Mouse (Mus musculus): ENCODE measurements around the gene Dct. TPM values are rescaled to one million over a fixed set of nuclear protein-coding genes. Genes with fewer than 3 reads are reported as not detected.

The Dct gene
- polyA plus RNA-seq, 1 experiment: 0.13 TPM

DNA sequence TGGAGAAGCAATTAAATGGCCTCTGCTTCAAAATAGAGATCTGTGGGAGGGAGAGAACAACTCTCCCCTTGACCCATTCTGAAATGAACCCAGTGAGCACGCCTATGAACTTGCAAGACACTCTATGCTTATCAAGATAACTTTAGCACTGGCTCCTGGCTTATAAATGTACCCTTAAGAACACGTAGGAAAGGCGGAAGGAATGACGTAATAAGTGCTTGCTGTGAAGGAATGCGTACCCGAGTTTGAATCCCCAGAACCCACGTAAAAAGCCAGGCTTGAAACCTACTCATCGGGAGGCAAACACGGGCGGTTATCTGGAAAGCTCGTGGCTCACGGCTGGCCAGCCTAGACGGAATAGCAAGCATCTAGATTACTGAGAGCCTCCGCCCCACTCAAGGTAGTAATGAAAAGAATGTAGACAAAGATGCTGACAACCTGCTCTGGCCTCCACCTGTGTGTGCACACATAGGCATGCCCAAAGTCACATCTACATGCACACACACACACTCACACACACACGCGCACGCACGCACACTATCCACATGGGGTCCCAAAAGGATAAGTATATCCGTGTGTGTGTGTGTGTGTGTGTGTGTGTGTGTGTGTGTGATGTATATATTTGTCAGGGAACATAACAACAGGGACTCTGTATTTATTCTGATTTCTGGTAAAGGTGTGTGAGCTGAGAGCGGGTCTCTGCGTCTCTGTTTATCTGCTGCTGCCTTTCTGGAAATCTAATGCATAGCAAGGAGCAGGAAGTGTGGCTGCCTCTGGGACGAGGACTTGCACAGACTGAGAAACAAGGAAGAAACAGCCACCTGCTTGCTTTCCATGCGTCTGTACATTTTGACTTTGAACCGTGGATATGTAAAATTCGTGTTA is 5.9 kb upstream of the Dct start:
- Histone ChIP-seq H3K4me3 (ENCODE audit: low read depth, low read length) (no peak overlapping the region), H3K4me1 (ENCODE audit: control insufficient read depth, insufficient read depth, insufficient read length, low read length) (no peaks in the 10 kb centered on the region; the same call in 1 of the 2 replicates), H3K27ac (ENCODE audit: insufficient read depth, low read depth, low read length) (peak overlapping the region; percentile 33), H3K27me3 (ENCODE audit: control insufficient read depth, insufficient read depth, low read length) (no peaks in the 10 kb centered on the region), H3K36me3 (ENCODE audit: control insufficient read depth, insufficient read depth, low read length) (no peaks in the 10 kb centered on the region)
- TF ChIP-seq CTCF (IDR thresholded peaks at IDR 0.05; ENCODE audit: extremely low read depth, insufficient read length, insufficient replicate concordance, low read depth, low read length) (no peak), POLR2A (IDR thresholded peaks at IDR 0.05; ENCODE audit: low read depth, low read length) (no peak)
- 32% methylated on average over 25 of the region's 25 CpGs for WGBS

DNA sequence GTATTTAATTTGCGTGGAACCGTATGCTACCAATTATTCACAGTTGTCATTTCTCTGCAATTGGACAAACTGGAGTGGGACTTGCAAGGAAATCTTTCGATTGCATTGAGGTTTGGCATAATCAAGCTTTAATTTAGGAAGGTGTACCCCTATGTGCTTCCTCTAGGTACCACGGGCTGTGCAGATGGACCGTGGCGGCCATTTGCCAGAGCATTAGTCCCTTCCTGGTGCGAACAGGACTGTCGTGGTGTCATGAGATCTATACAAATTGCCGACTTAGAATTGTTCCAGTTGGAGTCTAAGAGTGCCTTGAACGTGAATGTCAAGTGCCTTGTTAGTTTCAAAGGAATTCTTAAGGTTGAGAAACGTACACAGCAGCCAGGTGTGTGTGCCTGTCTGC is 726 bp upstream of the Dct start:
- no peak overlapping the region for H3K27ac ChIP-seq (ENCODE audit: insufficient read depth, low read depth, low read length)

DNA sequence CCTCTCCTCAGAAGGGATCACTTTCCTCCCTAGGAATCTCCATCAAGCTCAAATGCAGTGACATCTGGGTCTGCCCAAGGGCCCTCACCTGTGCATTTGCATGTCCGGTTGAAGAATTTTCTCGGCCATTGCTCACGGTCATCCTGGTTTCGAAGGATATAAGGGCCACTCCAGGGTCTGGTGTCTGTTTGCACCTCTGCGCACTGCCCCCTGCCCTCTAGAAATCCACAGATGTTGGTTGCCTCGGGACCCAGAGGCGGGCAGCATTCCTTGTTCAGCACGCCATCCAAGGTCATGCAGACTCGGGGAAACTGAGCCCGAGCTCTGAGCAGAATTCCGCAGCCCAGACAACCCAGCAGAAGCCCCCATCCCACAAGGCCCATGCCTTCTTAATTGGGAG is 648 bp downstream of the Dct start:
- Histone ChIP-seq H3K36me3 (ENCODE audit: control insufficient read depth, insufficient read depth, low read length) (no peaks in the 10 kb centered on the region), H3K27me3 (ENCODE audit: control insufficient read depth, insufficient read depth, low read length) (no peaks in the 10 kb centered on the region), H3K4me3 (ENCODE audit: low read depth, low read length) (peak overlapping the region; percentile 0; the same call in 1 of the 2 replicates), H3K27ac (ENCODE audit: insufficient read depth, low read depth, low read length) (0 out of 2 replicates have a peak overlapping the region, but pooled peaks have one; percentile 3), H3K4me1 (ENCODE audit: control insufficient read depth, insufficient read depth, insufficient read length, low read length) (peaks cover 10% of the 10 kb centered on the region)
- WGBS: 28% methylated on average over 11 of the region's 11 CpGs
- TF ChIP-seq POLR2A (IDR thresholded peaks at IDR 0.05; ENCODE audit: low read depth, low read length) (no peak), CTCF (IDR thresholded peaks at IDR 0.05; ENCODE audit: extremely low read depth, insufficient read length, insufficient replicate concordance, low read depth, low read length) (no peak)

More for the DNA sequence above, 726 bp upstream of the Dct start:
- Histone ChIP-seq H3K4me1 (ENCODE audit: control insufficient read depth, insufficient read depth, insufficient read length, low read length) (peaks cover 10% of the 10 kb centered on the region), H3K4me3 (ENCODE audit: low read depth, low read length) (no peak overlapping the region), H3K36me3 (ENCODE audit: control insufficient read depth, insufficient read depth, low read length) (no peaks in the 10 kb centered on the region), H3K27me3 (ENCODE audit: control insufficient read depth, insufficient read depth, low read length) (no peaks in the 10 kb centered on the region)
- 77% methylated on average over 11 of the region's 11 CpGs for WGBS
- TF ChIP-seq CTCF (IDR thresholded peaks at IDR 0.05; ENCODE audit: extremely low read depth, insufficient read length, insufficient replicate concordance, low read depth, low read length) (no peak), POLR2A (IDR thresholded peaks at IDR 0.05; ENCODE audit: low read depth, low read length) (no peak)

DNA sequence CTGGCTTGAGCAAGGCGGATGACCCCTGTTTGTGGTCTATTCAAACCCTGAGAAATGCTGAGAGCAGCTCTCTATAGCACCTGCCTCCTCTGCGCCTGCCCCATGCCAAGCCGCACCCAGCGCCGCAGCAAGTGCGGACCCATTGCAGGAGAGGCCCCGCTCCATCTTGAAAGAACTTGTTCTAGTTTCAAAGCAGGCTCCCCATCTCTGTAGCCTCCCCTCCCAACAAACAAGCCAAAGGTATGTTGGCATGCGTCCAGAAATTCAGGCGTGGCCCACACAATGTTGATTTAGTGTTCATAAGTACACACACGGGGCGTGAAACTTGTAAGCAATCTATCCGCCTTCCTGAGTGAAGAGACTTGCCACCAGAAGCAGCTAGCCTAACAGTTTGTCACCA is 1.1 kb downstream of the Dct start:
- peak overlapping the region; percentile 0; the same call in 1 of the 2 replicates for H3K4me3 ChIP-seq (ENCODE audit: low read depth, low read length)
- TF ChIP-seq CTCF (IDR thresholded peaks at IDR 0.05; ENCODE audit: extremely low read depth, insufficient read length, insufficient replicate concordance, low read depth, low read length): no peak
- no peak for TF ChIP-seq POLR2A (IDR thresholded peaks at IDR 0.05; ENCODE audit: low read depth, low read length)
- no peak overlapping the region for H3K27ac ChIP-seq (ENCODE audit: insufficient read depth, low read depth, low read length)
- H3K36me3 ChIP-seq (ENCODE audit: control insufficient read depth, insufficient read depth, low read length): no peaks in the 10 kb centered on the region
- 29% methylated on average over 12 of the region's 12 CpGs for WGBS
- H3K27me3 ChIP-seq (ENCODE audit: control insufficient read depth, insufficient read depth, low read length): no peaks in the 10 kb centered on the region
- H3K4me1 ChIP-seq (ENCODE audit: control insufficient read depth, insufficient read depth, insufficient read length, low read length): peaks cover 10% of the 10 kb centered on the region

DNA sequence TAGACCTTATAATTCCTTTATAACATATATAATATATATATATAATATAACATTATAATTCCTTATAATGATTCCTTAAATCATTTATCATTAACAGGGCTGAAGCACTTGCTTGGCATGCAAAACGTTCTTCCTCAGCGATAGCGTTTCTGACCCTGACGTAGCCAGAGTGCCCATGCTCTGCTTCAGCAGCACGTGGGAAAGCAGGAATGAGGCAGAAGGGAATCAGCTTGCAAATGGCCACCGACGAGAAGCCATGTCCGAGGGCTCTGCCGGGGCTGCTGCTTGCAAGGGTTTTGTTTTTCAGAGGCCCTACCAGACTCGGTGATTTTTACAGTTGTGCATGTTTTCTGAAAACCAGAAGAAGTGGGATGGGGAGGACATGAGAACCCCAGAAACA is 1.6 kb downstream of the Dct start:
- WGBS: 50% methylated on average over 10 of the region's 10 CpGs
- Histone ChIP-seq H3K27me3 (ENCODE audit: control insufficient read depth, insufficient read depth, low read length) (no peaks in the 10 kb centered on the region), H3K4me3 (ENCODE audit: low read depth, low read length) (no peak overlapping the region), H3K36me3 (ENCODE audit: control insufficient read depth, insufficient read depth, low read length) (no peaks in the 10 kb centered on the region), H3K27ac (ENCODE audit: insufficient read depth, low read depth, low read length) (no peak overlapping the region), H3K4me1 (ENCODE audit: control insufficient read depth, insufficient read depth, insufficient read length, low read length) (peaks cover 10% of the 10 kb centered on the region)
- TF ChIP-seq CTCF (IDR thresholded peaks at IDR 0.05; ENCODE audit: extremely low read depth, insufficient read length, insufficient replicate concordance, low read depth, low read length) (no peak), POLR2A (IDR thresholded peaks at IDR 0.05; ENCODE audit: low read depth, low read length) (no peak)

DNA sequence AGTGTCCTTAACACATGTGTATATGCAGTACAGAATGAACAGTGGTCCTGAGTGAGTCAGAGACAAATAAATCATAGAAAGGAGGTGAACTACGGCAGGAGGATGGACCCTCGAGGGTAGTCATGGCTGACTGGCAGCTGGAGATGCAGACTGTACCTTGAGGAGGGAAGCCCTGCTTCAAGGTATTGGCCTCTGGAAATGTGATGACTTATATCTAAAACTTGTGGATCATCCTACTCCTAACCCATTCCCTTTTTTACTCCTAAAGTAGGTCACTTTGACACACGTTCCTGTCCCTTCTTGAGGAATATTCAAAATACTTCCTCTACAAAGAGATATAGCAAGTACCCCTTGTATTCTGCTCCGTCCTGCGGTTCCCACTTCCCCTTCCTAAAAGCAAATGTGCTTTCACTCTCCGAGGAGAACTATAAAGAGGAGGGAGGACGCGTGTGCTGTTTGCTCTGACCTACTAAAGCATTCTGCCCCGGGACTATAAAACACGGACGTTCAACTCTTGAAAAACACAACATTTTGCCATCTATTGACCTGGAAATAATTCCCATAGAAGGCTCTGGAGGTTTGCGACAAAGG is 2.3 kb downstream of the Dct start:
- no peak overlapping the region for H3K4me3 ChIP-seq (ENCODE audit: low read depth, low read length)
- peaks cover 10% of the 10 kb centered on the region for H3K4me1 ChIP-seq (ENCODE audit: control insufficient read depth, insufficient read depth, insufficient read length, low read length)
- 48% methylated on average over 12 of the region's 12 CpGs for WGBS
- no peaks in the 10 kb centered on the region for H3K27me3 ChIP-seq (ENCODE audit: control insufficient read depth, insufficient read depth, low read length)
- no peak for TF ChIP-seq POLR2A (IDR thresholded peaks at IDR 0.05; ENCODE audit: low read depth, low read length)
- TF ChIP-seq CTCF (IDR thresholded peaks at IDR 0.05; ENCODE audit: extremely low read depth, insufficient read length, insufficient replicate concordance, low read depth, low read length): no peak
- no peaks in the 10 kb centered on the region for H3K36me3 ChIP-seq (ENCODE audit: control insufficient read depth, insufficient read depth, low read length)
- no peak overlapping the region for H3K27ac ChIP-seq (ENCODE audit: insufficient read depth, low read depth, low read length)

DNA sequence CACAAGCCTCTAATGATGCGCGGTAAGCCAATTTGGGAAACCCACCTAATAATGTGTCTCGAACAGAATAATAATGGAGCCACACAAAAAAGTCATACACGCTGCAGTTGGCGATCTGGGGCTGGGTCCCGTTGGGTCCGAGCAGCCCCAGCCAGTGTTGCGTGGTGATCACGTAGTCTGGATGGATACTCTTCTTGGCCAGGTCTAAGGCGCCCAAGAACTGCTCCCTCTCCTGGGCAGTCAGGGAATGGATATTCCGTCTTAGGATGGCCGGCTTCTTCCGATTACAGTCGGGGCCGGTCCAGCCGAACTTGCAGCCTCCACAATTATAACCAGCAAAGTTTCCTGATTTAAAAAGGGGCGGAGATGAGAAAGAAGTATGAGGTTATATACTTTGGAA is 9.1 kb downstream of the Dct start:
- Histone ChIP-seq H3K36me3 (ENCODE audit: control insufficient read depth, insufficient read depth, low read length) (no peaks in the 10 kb centered on the region), H3K4me1 (ENCODE audit: control insufficient read depth, insufficient read depth, insufficient read length, low read length) (no peaks in the 10 kb centered on the region), H3K4me3 (ENCODE audit: low read depth, low read length) (no peak overlapping the region), H3K27ac (ENCODE audit: insufficient read depth, low read depth, low read length) (no peak overlapping the region), H3K27me3 (ENCODE audit: control insufficient read depth, insufficient read depth, low read length) (no peaks in the 10 kb centered on the region)
- WGBS: 94% methylated on average over 17 of the region's 17 CpGs
- TF ChIP-seq CTCF (IDR thresholded peaks at IDR 0.05; ENCODE audit: extremely low read depth, insufficient read length, insufficient replicate concordance, low read depth, low read length) (no peak), POLR2A (IDR thresholded peaks at IDR 0.05; ENCODE audit: low read depth, low read length) (no peak)

Data from small intestine, adult 2 months (tissue).